Mouse (Mus musculus): ENCODE measurements around the gene Eef1a1. TPM values are rescaled to one million over a fixed set of nuclear protein-coding genes. Genes with fewer than 3 reads are reported as not detected.
A peak's percentile ranks its signal among the peaks of the same experiment; 100 is the strongest.

Gene Eef1a1
- polyA plus RNA-seq, 1 experiment from 2014 or later: 2,607 TPM

- Histone ChIP-seq H3K4me2 (peak overlapping the region; percentile 48), H3K9me3 (replicated peaks) (no peaks in the 10 kb centered on the region), H3K9ac (no peak overlapping the region), H3K4me1 (replicated peaks) (peaks cover 33% of the 10 kb centered on the region), H3K27me3 (peaks cover 11% of the 10 kb centered on the region; the same call in 1 of the 2 replicates), H3K36me3 (no peaks in the 10 kb centered on the region), H3K27ac (peak overlapping the region; percentile 73), H3K4me3 (replicated peaks) (no peak overlapping the region)
- WGBS (ENCODE audit: insufficient replicate concordance): 59% methylated on average over 7 of the region's 7 CpGs
- DNase-seq (no peak), ATAC-seq (ENCODE audit: low read depth) (no peak)
These were observed 17.7 kb upstream of the Eef1a1 start for GRCm38 (mm10) chr9:78506722-78507077.

- peak overlapping the region; percentile 48 for H3K4me2 ChIP-seq
- peak overlapping the region; percentile 73 for H3K27ac ChIP-seq
- ATAC-seq (ENCODE audit: low read depth) (peak; percentile 88), DNase-seq (peak; percentile 64)
- H3K9me3 ChIP-seq (replicated peaks): no peaks in the 10 kb centered on the region
- H3K4me3 ChIP-seq (replicated peaks): no peak overlapping the region
- 16% methylated on average over 11 of the region's 11 CpGs for WGBS (ENCODE audit: insufficient replicate concordance)
- peaks cover 11% of the 10 kb centered on the region; the same call in 1 of the 2 replicates for H3K27me3 ChIP-seq
- no peaks in the 10 kb centered on the region for H3K36me3 ChIP-seq
- peaks cover 33% of the 10 kb centered on the region for H3K4me1 ChIP-seq (replicated peaks)
- no peak overlapping the region for H3K9ac ChIP-seq
These were observed 17.2 kb upstream of the Eef1a1 start for GRCm38 (mm10) chr9:78506002-78506721.

DNA sequence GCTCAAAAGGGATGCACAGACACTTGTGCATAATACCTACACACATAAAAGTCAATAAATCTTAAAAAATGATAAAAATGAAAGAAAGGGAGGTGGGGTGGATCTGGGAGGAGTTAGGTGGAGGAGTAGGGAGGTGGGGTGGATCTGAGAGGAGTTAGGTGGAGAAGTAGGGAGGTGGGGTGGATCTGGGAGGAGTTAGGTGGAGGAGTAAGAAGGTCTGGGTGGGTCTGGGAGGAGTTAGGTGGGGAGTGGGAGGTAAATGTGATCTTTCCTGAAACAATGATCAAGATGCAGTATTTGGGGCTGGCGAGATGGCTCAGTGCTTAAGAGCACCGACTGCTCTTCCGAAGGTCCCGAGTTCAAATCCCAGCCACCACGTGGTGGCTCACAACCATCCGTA is 16.3 kb upstream of the Eef1a1 start:
- H3K4me2 ChIP-seq: no peak overlapping the region
- peaks cover 11% of the 10 kb centered on the region; the same call in 1 of the 2 replicates for H3K27me3 ChIP-seq
- DNase-seq (no peak), ATAC-seq (ENCODE audit: low read depth) (no peak)
- H3K9me3 ChIP-seq (replicated peaks): no peaks in the 10 kb centered on the region
- no peak overlapping the region for H3K4me3 ChIP-seq (replicated peaks)
- 82% methylated on average over 6 of the region's 6 CpGs for WGBS (ENCODE audit: insufficient replicate concordance)
- H3K36me3 ChIP-seq: no peaks in the 10 kb centered on the region
- no peak overlapping the region for H3K9ac ChIP-seq
- H3K27ac ChIP-seq: peak overlapping the region; percentile 13; the same call in 1 of the 2 replicates
- H3K4me1 ChIP-seq (replicated peaks): peaks cover 33% of the 10 kb centered on the region

DNA sequence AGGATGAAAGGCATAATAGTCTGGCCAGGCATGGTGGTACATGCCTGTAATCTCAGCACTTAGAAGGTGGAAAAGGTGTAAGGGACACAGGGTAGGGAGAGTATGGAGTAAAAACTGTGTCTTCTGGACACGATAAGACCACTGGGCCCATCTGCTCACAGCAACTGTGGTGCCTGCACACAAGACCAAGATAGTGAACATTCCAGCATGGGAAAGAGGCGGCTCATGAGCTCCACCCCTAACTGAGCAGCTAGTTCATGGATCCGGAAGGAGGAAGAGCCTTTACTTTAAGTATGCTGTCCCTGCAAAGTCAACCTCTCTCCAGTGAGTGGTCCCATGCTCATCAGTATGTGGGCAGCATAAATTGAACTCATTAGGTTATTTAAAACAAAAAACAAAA is 15.7 kb upstream of the Eef1a1 start:
- Histone ChIP-seq H3K4me1 (replicated peaks) (peaks cover 33% of the 10 kb centered on the region), H3K27ac (no peak overlapping the region; the same call in 1 of the 2 replicates), H3K27me3 (peaks cover 11% of the 10 kb centered on the region; the same call in 1 of the 2 replicates), H3K9me3 (replicated peaks) (no peaks in the 10 kb centered on the region), H3K4me2 (no peak overlapping the region), H3K4me3 (replicated peaks) (no peak overlapping the region), H3K9ac (no peak overlapping the region), H3K36me3 (no peaks in the 10 kb centered on the region)
- WGBS (ENCODE audit: insufficient replicate concordance): 56% methylated on average over 3 of the region's 3 CpGs
- no peak for DNase-seq
- no peak for ATAC-seq (ENCODE audit: low read depth)

DNA sequence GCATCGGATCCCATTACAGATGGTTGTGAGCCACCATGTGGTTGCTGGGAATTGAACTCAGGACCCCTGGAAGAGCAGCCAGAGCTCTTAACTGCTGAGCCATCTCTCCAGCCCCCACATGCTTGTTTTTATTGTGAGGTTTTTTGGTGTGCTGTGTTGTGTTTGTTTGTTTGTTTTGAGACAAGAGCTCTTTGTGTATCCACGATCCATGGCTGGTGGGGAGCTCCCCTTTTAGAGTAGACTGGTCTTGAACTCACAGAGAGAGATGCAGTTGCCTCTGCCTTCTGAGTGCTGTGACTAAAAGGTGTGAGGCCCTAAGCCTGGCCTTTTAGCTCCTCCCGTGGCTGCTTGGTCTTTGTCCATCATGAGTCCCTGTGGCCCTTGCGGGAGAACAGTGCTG is 15.2 kb upstream of the Eef1a1 start:
- Histone ChIP-seq H3K4me2 (no peak overlapping the region), H3K4me1 (replicated peaks) (peaks cover 33% of the 10 kb centered on the region), H3K9ac (no peak overlapping the region), H3K36me3 (no peaks in the 10 kb centered on the region), H3K4me3 (replicated peaks) (no peak overlapping the region), H3K27me3 (peaks cover 11% of the 10 kb centered on the region; the same call in 1 of the 2 replicates), H3K9me3 (replicated peaks) (no peaks in the 10 kb centered on the region), H3K27ac (no peak overlapping the region)
- ATAC-seq (ENCODE audit: low read depth) (no peak), DNase-seq (no peak)
- WGBS (ENCODE audit: insufficient replicate concordance): 63% methylated on average over 4 of the region's 4 CpGs

GRCm38 (mm10) chr9:78503223-78504079 is 14.5 kb upstream of the Eef1a1 start:
- Histone ChIP-seq H3K4me1 (replicated peaks) (peaks cover 30% of the 10 kb centered on the region), H3K4me3 (replicated peaks) (no peak overlapping the region), H3K36me3 (no peaks in the 10 kb centered on the region), H3K4me2 (no peak overlapping the region), H3K27ac (peak overlapping the region; percentile 51; the same call in 1 of the 2 replicates), H3K9me3 (replicated peaks) (no peaks in the 10 kb centered on the region), H3K9ac (no peak overlapping the region), H3K27me3 (peaks cover 11% of the 10 kb centered on the region; the same call in 1 of the 2 replicates)
- DNase-seq (no peak), ATAC-seq (ENCODE audit: low read depth) (no peak)
- 27% methylated on average over 6 of the region's 6 CpGs for WGBS (ENCODE audit: insufficient replicate concordance)

DNA sequence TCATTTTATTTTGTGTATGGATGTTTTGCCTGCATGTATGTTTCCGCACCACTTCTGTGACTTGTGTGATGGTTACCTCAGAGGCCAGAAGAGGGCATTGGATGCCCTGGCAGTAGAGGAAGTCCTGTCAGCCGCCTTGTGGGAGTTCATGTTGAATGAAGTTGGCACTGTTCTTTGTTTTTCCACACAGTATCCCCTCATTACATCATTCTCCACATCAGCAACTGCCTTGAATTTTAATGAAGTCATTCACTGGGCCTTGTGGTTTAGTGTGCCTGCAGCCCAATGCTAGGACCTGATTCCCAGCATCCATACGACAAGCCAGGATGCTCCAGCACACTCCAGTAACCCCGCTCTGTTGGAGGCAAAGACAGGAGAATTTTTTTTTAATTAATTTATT is 12.3 kb upstream of the Eef1a1 start:
- no peak overlapping the region for H3K4me2 ChIP-seq
- no peak overlapping the region for H3K9ac ChIP-seq
- H3K27ac ChIP-seq: no peak overlapping the region
- H3K27me3 ChIP-seq: peaks cover 11% of the 10 kb centered on the region; the same call in 1 of the 2 replicates
- no peaks in the 10 kb centered on the region for H3K9me3 ChIP-seq (replicated peaks)
- ATAC-seq (ENCODE audit: low read depth) (no peak), DNase-seq (no peak)
- peaks cover 17% of the 10 kb centered on the region for H3K4me1 ChIP-seq (replicated peaks)
- H3K36me3 ChIP-seq: no peaks in the 10 kb centered on the region
- H3K4me3 ChIP-seq (replicated peaks): no peak overlapping the region
- 78% methylated on average over 4 of the region's 4 CpGs for WGBS (ENCODE audit: insufficient replicate concordance)

DNA sequence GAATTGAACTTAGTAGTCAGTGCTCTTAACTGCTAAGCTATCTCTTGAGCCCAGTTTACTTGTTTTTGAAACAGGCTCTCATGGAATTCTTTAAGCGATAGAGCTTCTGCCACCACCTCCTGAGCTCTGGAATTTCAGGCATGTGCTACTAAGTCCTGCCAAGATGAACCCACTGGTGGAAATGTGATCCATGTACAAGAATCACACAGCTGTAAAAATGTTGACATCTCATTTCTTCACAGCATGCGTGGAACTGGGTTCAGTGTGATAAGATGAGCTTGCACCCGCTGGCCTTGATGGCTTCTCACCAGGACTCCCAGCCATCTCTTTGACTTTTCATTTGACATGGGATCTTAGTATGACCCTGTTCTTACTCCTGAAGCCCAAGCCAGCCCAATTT is 11.4 kb upstream of the Eef1a1 start:
- no peaks in the 10 kb centered on the region for H3K36me3 ChIP-seq
- H3K4me3 ChIP-seq (replicated peaks): no peak overlapping the region
- no peak overlapping the region for H3K4me2 ChIP-seq
- H3K9me3 ChIP-seq (replicated peaks): no peaks in the 10 kb centered on the region
- no peak for ATAC-seq (ENCODE audit: low read depth)
- WGBS (ENCODE audit: insufficient replicate concordance): 66% methylated on average over 3 of the region's 3 CpGs
- peaks cover 11% of the 10 kb centered on the region; the same call in 1 of the 2 replicates for H3K27me3 ChIP-seq
- peaks cover 11% of the 10 kb centered on the region; the same call in 1 of the 2 replicates for H3K4me1 ChIP-seq (replicated peaks)
- DNase-seq: no peak
- H3K27ac ChIP-seq: no peak overlapping the region
- H3K9ac ChIP-seq: no peak overlapping the region

- H3K9me3 ChIP-seq (replicated peaks): no peaks in the 10 kb centered on the region
- H3K4me3 ChIP-seq (replicated peaks): no peak overlapping the region
- H3K36me3 ChIP-seq: no peaks in the 10 kb centered on the region
- WGBS (ENCODE audit: insufficient replicate concordance): 77% methylated on average over 7 of the region's 7 CpGs
- ATAC-seq (ENCODE audit: low read depth) (no peak), DNase-seq (no peak)
- peaks cover 4% of the 10 kb centered on the region; the same call in 1 of the 2 replicates for H3K4me1 ChIP-seq (replicated peaks)
- 0 out of 2 replicates have a peak, but pooled peaks cover 5% of the 10 kb centered on the region for H3K27me3 ChIP-seq
- no peak overlapping the region for H3K9ac ChIP-seq
- H3K27ac ChIP-seq: no peak overlapping the region
- no peak overlapping the region for H3K4me2 ChIP-seq
These were observed 4.2 kb upstream of the Eef1a1 start for GRCm38 (mm10) chr9:78493171-78493570.

DNA sequence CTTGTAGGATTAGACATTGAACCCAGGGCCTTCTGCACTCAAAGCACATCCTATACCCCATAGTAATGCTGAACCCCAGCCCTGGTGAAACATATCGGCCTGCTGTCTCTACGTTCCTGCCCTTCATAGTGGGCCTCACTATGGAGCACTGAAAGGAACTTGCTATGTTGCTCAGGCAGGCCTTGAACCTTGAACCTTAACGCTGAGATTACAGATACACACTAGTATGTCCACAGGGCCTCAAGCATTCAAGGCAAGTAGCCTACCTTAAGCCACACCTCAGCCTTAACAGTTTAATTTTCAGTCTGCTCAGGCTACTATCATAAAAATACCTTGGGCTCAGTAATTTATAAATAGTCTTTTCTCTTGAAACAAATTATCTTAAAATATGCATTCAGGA is 3.3 kb upstream of the Eef1a1 start:
- H3K27ac ChIP-seq: no peak overlapping the region
- H3K27me3 ChIP-seq: 0 out of 2 replicates have a peak, but pooled peaks cover 5% of the 10 kb centered on the region
- no peaks in the 10 kb centered on the region for H3K9me3 ChIP-seq (replicated peaks)
- H3K4me2 ChIP-seq: no peak overlapping the region
- no peak for DNase-seq
- peaks cover 4% of the 10 kb centered on the region; the same call in 1 of the 2 replicates for H3K4me1 ChIP-seq (replicated peaks)
- H3K4me3 ChIP-seq (replicated peaks): no peak overlapping the region
- ATAC-seq (ENCODE audit: low read depth): no peak
- H3K36me3 ChIP-seq: no peaks in the 10 kb centered on the region
- 69% methylated on average over 3 of the region's 3 CpGs for WGBS (ENCODE audit: insufficient replicate concordance)
- H3K9ac ChIP-seq: no peak overlapping the region

- H3K4me3 ChIP-seq (replicated peaks): no peak overlapping the region
- 68% methylated on average over 3 of the region's 3 CpGs for WGBS (ENCODE audit: insufficient replicate concordance)
- H3K4me2 ChIP-seq: no peak overlapping the region
- H3K27ac ChIP-seq: no peak overlapping the region
- ATAC-seq (ENCODE audit: low read depth) (no peak), DNase-seq (no peak)
- peaks cover 4% of the 10 kb centered on the region; the same call in 1 of the 2 replicates for H3K4me1 ChIP-seq (replicated peaks)
- 0 out of 2 replicates have a peak, but pooled peaks cover 5% of the 10 kb centered on the region for H3K27me3 ChIP-seq
- no peaks in the 10 kb centered on the region for H3K36me3 ChIP-seq
- no peaks in the 10 kb centered on the region for H3K9me3 ChIP-seq (replicated peaks)
- H3K9ac ChIP-seq: no peak overlapping the region
These were observed 2.2 kb upstream of the Eef1a1 start for GRCm38 (mm10) chr9:78491169-78491568.
